Mouse (Mus musculus) lung, postnatal 0 days (tissue): ENCODE results near the gene Lrrc74a. TPM values are rescaled to one million over a fixed set of nuclear protein-coding genes. Genes with fewer than 3 reads are reported as not detected.

Experiments used
- ATAC-seq: fragments of 200-750 bp; cut with Nextera tagmentation; 2 replicates; pipeline ENCODE4 v1.8.0; 2017; ENCODE audit warnings: moderate library complexity
- DNase-seq: peaks from one replicate; pipeline ENCODE4 v3.0.0-alpha.2; 2016; ENCODE audit warnings: low spot score
- H3K27ac ChIP-seq: fragments of 300-500 bp; sonication (generic); 2 replicates; pipeline ENCODE4 v1.5.1; 2014; ENCODE audit warnings: antibody characterized with exemption, mild to moderate bottlenecking, low read length, mixed read lengths
- H3K27me3 ChIP-seq: fragments of 300-500 bp; sonication (generic); replicated peaks from 2 replicates; pipeline ENCODE4 v1.6.1; 2014; ENCODE audit warnings: low read length, mixed read lengths; ENCODE audit not compliant: insufficient read depth
- H3K36me3 ChIP-seq: fragments of 300-500 bp; sonication (generic); 2 replicates; pipeline ENCODE4 v1.6.1; 2014; ENCODE audit warnings: low read length, mixed read lengths; ENCODE audit not compliant: insufficient read depth
- H3K4me1 ChIP-seq: fragments of 300-500 bp; sonication (generic); 2 replicates; pipeline ENCODE4 v1.6.1; 2014; ENCODE audit warnings: antibody characterized with exemption, low read depth, low read length, mixed read lengths; ENCODE audit not compliant: insufficient read depth
- H3K4me2 ChIP-seq: fragments of 300-500 bp; sonication (generic); replicated peaks from 2 replicates; pipeline ENCODE4 v1.6.1; 2014; ENCODE audit warnings: low read depth, mild to moderate bottlenecking, low read length, moderate library complexity, mixed read lengths
- H3K4me3 ChIP-seq: fragments of 300-500 bp; sonication (generic); 2 replicates; pipeline ENCODE4 v1.5.1; 2014; ENCODE audit warnings: low read depth, low read length
- H3K9ac ChIP-seq: fragments of 300-500 bp; sonication (generic); replicated peaks from 2 replicates; pipeline ENCODE4 v1.6.1; 2014; ENCODE audit warnings: low read depth, mild to moderate bottlenecking
- H3K9me3 ChIP-seq: fragments of 300-500 bp; sonication (generic); 2 replicates; pipeline ENCODE4 v1.6.1; 2016; ENCODE audit warnings: low read length, mixed read lengths
- CTCF ChIP-seq: IDR thresholded peaks from 2 replicates; pipeline ENCODE4 v1.5.1; 2016; ENCODE audit warnings: antibody characterized with exemption, mild to moderate bottlenecking
- EP300 ChIP-seq: IDR thresholded peaks from 2 replicates; pipeline ENCODE4 v1.6.1; 2016; ENCODE audit warnings: antibody characterized with exemption, mild to moderate bottlenecking, control low read depth
- WGBS: fragments of 180-500 bp; shearing (Covaris S2); extraction: QIAGEN DNeasy Blood & Tissue Kit; methylation state at CpG from one replicate; pipeline ENCODE4 v1.1.7; 2014; 5-methylcytosine and 5-hydroxymethylcytosine counted together
- polyA plus RNA-seq: library from polyadenylated mRNA; unstranded; fragments of >200 nt; fragmentation: Nextera tagmentation; extraction: Ambion mirVana; gene quantifications from 2 replicates; pipeline ENCODE4 v1.2.1, GENCODE M21; 2015

The Lrrc74a gene
- polyA plus RNA-seq, 1 experiment from 2014 or later, result not detected

GRCm38 (mm10) chr12:86715401-86715800, 18.8 kb upstream of the Lrrc74a start:
- H3K4me1 ChIP-seq, result no peaks in the 10 kb centered on the region
- whole genome bisulfite sequencing, result 64% methylated on average over 5 of the region's 5 CpGs
- H3K27ac ChIP-seq, result no peak overlapping the region
- peak; percentile 65 for DNase-seq
- H3K9me3 ChIP-seq, result no peaks in the 10 kb centered on the region
- no peak overlapping the region for H3K4me2 ChIP-seq
- no peaks in the 10 kb centered on the region for H3K27me3 ChIP-seq
- TF ChIP-seq EP300 (no peak), CTCF (peak; percentile 93)
- no peak overlapping the region for H3K4me3 ChIP-seq
- no peak overlapping the region for H3K9ac ChIP-seq
- 0 out of 2 replicates have a peak, but pooled peaks cover 2% of the 10 kb centered on the region for H3K36me3 ChIP-seq
- ATAC-seq, result no peak

- Histone ChIP-seq H3K9me3 (no peaks in the 10 kb centered on the region), H3K27me3 (no peaks in the 10 kb centered on the region), H3K4me2 (no peak overlapping the region), H3K4me3 (no peak overlapping the region), H3K27ac (no peak overlapping the region), H3K36me3 (0 out of 2 replicates have a peak, but pooled peaks cover 2% of the 10 kb centered on the region), H3K4me1 (no peaks in the 10 kb centered on the region), H3K9ac (no peak overlapping the region)
- ATAC-seq (peak; percentile 52; the same call in 1 of the 2 replicates), DNase-seq (peak; percentile 45)
- TF ChIP-seq EP300 (no peak), CTCF (no peak)
- 65% methylated on average over 11 of the region's 11 CpGs for WGBS
Measured at GRCm38 (mm10) chr12:86716962-86717361, 17.2 kb upstream of the Lrrc74a start.

GRCm38 (mm10) chr12:86719961-86720639, 14.1 kb upstream of the Lrrc74a start:
- Histone ChIP-seq H3K27ac (no peak overlapping the region), H3K4me2 (no peak overlapping the region), H3K4me1 (no peaks in the 10 kb centered on the region), H3K4me3 (no peak overlapping the region), H3K36me3 (no peaks in the 10 kb centered on the region), H3K9ac (no peak overlapping the region), H3K27me3 (no peaks in the 10 kb centered on the region), H3K9me3 (no peaks in the 10 kb centered on the region)
- TF ChIP-seq EP300 (no peak), CTCF (no peak)
- ATAC-seq (no peak), DNase-seq (no peak)
- WGBS, result 83% methylated on average over 18 of the region's 18 CpGs

- 63% methylated on average over 5 of the region's 5 CpGs for WGBS
- no peak for TF ChIP-seq EP300
- no peak for DNase-seq
- no peaks in the 10 kb centered on the region for H3K27me3 ChIP-seq
- H3K9me3 ChIP-seq, result no peaks in the 10 kb centered on the region
- no peaks in the 10 kb centered on the region for H3K4me1 ChIP-seq
- no peak overlapping the region for H3K27ac ChIP-seq
- H3K9ac ChIP-seq, result no peak overlapping the region
- H3K4me2 ChIP-seq, result no peak overlapping the region
- H3K36me3 ChIP-seq, result no peaks in the 10 kb centered on the region
- ATAC-seq, result no peak
- no peak overlapping the region for H3K4me3 ChIP-seq
Measured at GRCm38 (mm10) chr12:86721453-86721852, 12.7 kb upstream of the Lrrc74a start.

GRCm38 (mm10) chr12:86724300-86724699, 9.9 kb upstream of the Lrrc74a start:
- Histone ChIP-seq H3K4me3 (no peak overlapping the region), H3K36me3 (no peaks in the 10 kb centered on the region), H3K27ac (no peak overlapping the region), H3K4me2 (no peak overlapping the region), H3K9ac (no peak overlapping the region), H3K4me1 (no peaks in the 10 kb centered on the region), H3K27me3 (no peaks in the 10 kb centered on the region), H3K9me3 (no peaks in the 10 kb centered on the region)
- TF ChIP-seq CTCF, result no peak
- TF ChIP-seq EP300, result no peak
- 82% methylated on average over 2 of the region's 2 CpGs for WGBS
- ATAC-seq (no peak), DNase-seq (no peak)

- peak overlapping the region; percentile 68 for H3K4me3 ChIP-seq
- H3K9ac ChIP-seq, result peak overlapping the region; percentile 48
- no peaks in the 10 kb centered on the region for H3K27me3 ChIP-seq
- no peaks in the 10 kb centered on the region for H3K36me3 ChIP-seq
- no peaks in the 10 kb centered on the region for H3K4me1 ChIP-seq
- peak; percentile 18; the same call in 1 of the 2 replicates for ATAC-seq
- peak; percentile 46 for DNase-seq
- peak overlapping the region; percentile 95 for H3K4me2 ChIP-seq
- no peaks in the 10 kb centered on the region for H3K9me3 ChIP-seq
- TF ChIP-seq CTCF (no peak), EP300 (no peak)
- peak overlapping the region; percentile 62 for H3K27ac ChIP-seq
- 0% methylated on average over 18 of the region's 19 CpGs for WGBS
Measured at GRCm38 (mm10) chr12:86725706-86726105, 8.5 kb upstream of the Lrrc74a start.
